Mouse (Mus musculus): ENCODE measurements around the gene Dlg2.

GRCm38 (mm10) chr7:92367111-92367510, 1890.6 kb downstream of the Dlg2 start:
- TF ChIP-seq CTCF (IDR thresholded peaks at IDR 0.05; ENCODE audit: borderline replicate concordance, extremely low read depth, insufficient read depth, insufficient read length) (no peak), POLR2A (IDR thresholded peaks at IDR 0.05; ENCODE audit: borderline replicate concordance, extremely low read depth, insufficient read depth, insufficient read length, poor library complexity, severe bottlenecking) (no peak)

Measured in brain, embryonic 14.5 days (tissue).